Mouse (Mus musculus) cerebellum, adult (tissue): ENCODE results near the gene Nos1ap.
A peak's percentile ranks its signal among the peaks of the same experiment; 100 is the strongest.

Source experiments
- ATAC-seq: cut with Nextera tagmentation; 2 replicates; pipeline ENCODE4 v1.9.2; 2017; ENCODE audit warnings: mild to moderate bottlenecking, moderate library complexity, mixed read lengths; ENCODE audit not compliant: insufficient number of reproducible peaks, low FRiP score, low TSS enrichment

Gene Nos1ap

GRCm38 (mm10) chr1:170381457-170381856 lies 208.2 kb downstream of the Nos1ap start:
- ATAC-seq: no peak

- no peak for ATAC-seq
Measured at GRCm38 (mm10) chr1:170380505-170380904, 209.2 kb downstream of the Nos1ap start.

- ATAC-seq: no peak
Measured at GRCm38 (mm10) chr1:170375721-170376120, 213.9 kb downstream of the Nos1ap start.

GRCm38 (mm10) chr1:170373750-170374149 lies 215.9 kb downstream of the Nos1ap start:
- ATAC-seq: no peak

- ATAC-seq: no peak
Measured at GRCm38 (mm10) chr1:170371191-170371792, 218.4 kb downstream of the Nos1ap start.

- ATAC-seq: no peak
Measured at GRCm38 (mm10) chr1:170368864-170369263, 220.8 kb downstream of the Nos1ap start.

- ATAC-seq: no peak
Measured at GRCm38 (mm10) chr1:170366981-170367700, 222.5 kb downstream of the Nos1ap start.

- ATAC-seq: no peak
Measured at GRCm38 (mm10) chr1:170363746-170364145, 225.9 kb downstream of the Nos1ap start.

GRCm38 (mm10) chr1:170360183-170360915 lies 229.3 kb downstream of the Nos1ap start:
- no peak for ATAC-seq

- ATAC-seq: peak; percentile 73
Measured at GRCm38 (mm10) chr1:170353335-170353734, 236.3 kb downstream of the Nos1ap start.

- no peak for ATAC-seq
Measured at GRCm38 (mm10) chr1:170351080-170351479, 238.6 kb downstream of the Nos1ap start.

- no peak for ATAC-seq
Measured at GRCm38 (mm10) chr1:170346266-170346665, 243.4 kb downstream of the Nos1ap start.

- ATAC-seq: no peak
Measured at GRCm38 (mm10) chr1:170343906-170344305, 245.8 kb downstream of the Nos1ap start.

GRCm38 (mm10) chr1:170343081-170343480 lies 246.6 kb downstream of the Nos1ap start:
- ATAC-seq: no peak

- ATAC-seq: no peak
Measured at GRCm38 (mm10) chr1:170339943-170340342, 249.7 kb downstream of the Nos1ap start.

- no peak for ATAC-seq
Measured at GRCm38 (mm10) chr1:170332775-170333174, 256.9 kb downstream of the Nos1ap start.

- no peak for ATAC-seq
Measured at GRCm38 (mm10) chr1:170331926-170332325, 257.7 kb downstream of the Nos1ap start.

- ATAC-seq: no peak
Measured at GRCm38 (mm10) chr1:170325277-170325676, 264.4 kb downstream of the Nos1ap start.

- no peak for ATAC-seq
Measured at GRCm38 (mm10) chr1:170324312-170324711, 265.3 kb downstream of the Nos1ap start.

GRCm38 (mm10) chr1:170323001-170323400 lies 266.7 kb downstream of the Nos1ap start:
- no peak for ATAC-seq

GRCm38 (mm10) chr1:170322046-170322445 lies 267.6 kb downstream of the Nos1ap start:
- no peak for ATAC-seq
